Mouse (Mus musculus) cerebellum, adult 8-10 months (tissue): Measurements from ENCODE around the gene Rpgr.
A peak's percentile ranks its signal among the peaks of the same experiment; 100 is the strongest.

Source experiments
- DNase-seq: peaks from one replicate; pipeline ENCODE4 v3.0.0; 2022

The Rpgr gene

DNA sequence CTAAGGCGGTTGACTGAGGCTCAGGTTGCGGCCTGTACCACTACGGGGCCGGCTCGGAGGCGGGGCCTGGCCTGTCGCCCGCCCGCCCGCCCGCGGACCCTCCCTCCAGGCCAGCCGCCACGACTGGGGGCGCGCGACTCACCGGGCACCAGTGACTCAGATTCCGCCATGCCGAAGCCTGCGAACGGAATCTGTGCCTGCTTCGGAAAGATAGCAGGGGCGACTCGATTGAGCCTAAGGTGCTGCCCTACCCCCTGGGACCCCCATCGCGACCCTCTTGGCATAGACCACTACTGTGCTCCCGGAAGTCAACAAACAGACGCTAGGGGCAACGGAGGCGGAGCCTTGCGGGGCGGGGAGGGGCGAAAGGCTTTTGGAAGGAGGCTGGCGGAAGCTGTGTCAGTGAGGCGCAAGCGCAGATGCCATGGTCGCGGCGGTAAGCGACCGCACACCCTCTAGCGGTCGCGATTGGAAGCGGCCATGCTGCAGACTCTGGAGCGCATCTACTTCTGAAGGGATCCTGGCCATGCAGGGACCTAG is at the start of gene Rpgr:
Gene Rpgr (minus strand): TSS at position 511 of the 540 bp plus-strand sequence.
- peak; percentile 85 for DNase-seq

DNA sequence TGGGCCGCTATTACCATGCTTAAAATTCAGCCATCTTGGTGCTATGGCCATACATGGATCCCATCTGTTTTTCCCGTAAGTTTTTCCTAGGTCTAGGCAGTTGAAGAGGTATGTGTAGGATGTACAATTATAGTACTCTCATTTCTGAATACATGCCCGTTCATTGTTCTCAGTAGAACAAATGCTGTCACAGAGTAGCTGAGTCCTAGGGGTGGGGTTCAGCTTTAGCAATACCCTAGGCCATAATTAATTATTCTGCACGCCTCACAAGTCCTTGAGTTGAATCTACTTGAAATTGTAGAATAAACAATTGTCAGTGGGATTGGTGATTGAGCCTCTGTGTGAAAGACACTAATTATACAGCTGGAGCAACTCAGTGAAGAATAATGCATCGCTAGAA is 41.5 kb upstream of the Rpgr start:
- no peak for DNase-seq

DNA sequence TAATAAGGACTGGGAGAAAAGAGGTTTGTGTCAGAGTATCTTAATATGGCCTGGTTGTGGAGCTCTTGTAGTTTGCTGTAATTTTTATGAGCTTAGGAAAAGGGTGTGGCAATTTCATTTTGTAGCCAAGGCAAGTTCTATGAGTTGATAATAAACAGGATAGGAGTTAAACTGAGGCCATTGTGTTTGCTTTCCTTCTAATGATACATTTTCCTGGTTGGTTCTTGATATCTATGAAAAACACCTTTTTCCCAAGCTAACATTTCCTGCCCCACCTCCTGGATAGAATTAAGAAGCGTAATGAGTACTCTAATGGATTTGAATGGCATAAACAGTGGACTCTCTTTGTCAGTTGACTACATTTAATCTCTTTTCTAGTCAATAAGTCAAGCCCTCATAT is 41.1 kb upstream of the Rpgr start:
- no peak for DNase-seq

DNA sequence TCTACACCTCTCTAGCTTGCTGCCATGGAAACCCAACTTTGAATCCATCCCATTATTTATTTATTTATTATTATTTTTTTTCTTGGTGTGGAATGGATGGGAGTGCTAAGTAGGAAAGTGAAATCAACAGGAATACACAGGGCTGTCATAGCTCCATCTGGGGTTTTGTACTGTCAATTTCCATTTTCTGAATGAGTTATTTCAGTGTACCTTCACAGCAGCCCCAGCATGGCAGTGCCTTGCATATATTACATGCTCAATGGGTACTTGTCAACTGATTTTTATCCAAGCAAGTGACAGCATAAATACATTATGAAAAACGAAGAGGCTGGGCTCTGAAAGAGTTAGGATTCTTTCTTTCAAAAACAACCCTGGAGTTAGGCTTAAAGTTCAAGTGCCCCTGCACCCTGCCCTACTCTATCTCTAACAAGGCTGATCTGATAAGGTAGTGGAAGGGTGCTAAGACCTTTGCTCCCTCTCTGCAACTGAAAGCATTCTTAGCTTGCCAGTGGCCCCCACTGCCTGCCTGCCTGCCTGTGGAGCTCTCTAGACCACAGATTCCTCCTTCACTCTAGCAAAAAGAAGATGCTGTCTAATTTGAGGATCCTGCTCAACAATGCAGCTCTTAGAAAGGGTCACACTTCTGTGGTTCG is 35.3 kb upstream of the Rpgr start, which contains the start of gene Otc:
Gene Otc (plus strand): TSS at position 454 of the 653 bp plus-strand sequence.
- DNase-seq = no peak

DNA sequence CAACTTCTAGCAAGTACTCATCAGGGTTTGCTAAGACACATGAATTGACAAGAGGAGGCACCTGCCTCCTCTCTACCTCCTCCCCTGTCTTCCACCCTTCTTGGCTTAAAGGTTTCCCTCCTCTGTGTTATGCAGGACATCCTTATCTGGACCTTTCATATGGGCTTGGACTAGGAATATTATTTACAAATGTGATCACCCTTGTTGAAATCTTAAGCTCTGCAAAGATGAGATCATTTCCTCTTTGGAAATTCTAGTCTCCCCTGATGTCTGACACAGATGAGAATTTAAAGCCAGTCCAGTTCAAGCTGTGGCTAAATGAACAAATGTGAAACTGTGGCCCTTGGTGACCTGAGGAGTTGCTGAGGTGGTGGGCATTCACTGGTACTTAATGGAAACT is 34.6 kb upstream of the Rpgr start:
- DNase-seq = no peak

DNA sequence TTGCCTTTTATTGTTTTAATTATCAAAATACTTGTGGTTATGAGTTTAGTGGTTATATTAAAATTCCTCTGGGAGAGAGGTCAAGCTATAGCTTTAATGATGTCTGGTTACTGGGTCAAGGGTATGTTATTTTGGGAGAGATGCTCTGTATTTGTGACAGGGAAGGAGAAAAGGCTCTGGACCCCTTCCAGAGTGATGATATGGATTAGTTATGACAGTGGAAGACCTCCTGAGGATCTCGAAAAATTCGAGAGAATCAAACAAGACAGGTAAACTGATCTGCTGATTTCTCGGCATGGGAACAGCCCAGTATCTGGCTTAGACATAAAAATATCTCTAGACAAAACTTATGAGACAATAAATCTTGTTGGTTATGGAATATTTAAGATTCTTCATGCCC is 27.2 kb upstream of the Rpgr start:
- DNase-seq = no peak

DNA sequence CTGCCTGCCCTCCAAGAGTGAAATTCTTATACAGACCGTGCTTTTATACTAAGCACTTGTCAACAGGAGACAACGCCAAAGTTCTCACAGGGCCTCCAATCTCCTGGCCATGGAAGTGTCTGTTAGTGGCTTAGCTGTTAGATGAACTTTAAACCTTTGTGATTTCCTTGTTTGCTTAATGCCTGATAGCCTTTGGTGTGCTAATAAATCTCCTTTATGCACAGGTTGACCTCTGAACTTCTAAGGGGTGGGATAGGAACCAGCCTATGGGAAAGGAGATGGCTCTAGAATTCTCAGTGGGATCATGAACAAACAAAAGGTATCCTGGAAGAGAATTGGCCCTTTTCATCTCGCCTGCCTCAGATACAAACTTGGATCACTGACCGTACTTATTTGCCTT is 22.8 kb upstream of the Rpgr start:
- DNase-seq = no peak

DNA sequence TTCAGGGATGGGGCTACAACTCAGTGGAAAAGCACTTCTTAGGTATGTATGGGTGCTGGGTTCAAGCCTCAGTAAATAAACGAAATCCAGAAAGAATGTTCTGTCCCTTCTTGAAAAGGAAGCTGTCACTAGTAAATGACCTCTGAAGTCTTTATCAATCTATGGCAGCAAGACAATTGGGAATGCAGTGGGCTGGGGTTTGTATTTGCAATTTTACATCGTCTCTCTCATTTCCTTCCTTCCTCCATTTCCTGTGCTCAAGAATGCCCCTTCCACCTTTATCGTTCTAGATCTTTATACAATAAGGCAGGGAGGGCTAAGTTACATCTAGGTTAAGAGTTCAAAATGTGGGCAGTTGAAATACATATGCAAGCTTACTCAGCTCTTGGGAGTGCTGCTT is 17.9 kb upstream of the Rpgr start:
- DNase-seq = no peak

DNA sequence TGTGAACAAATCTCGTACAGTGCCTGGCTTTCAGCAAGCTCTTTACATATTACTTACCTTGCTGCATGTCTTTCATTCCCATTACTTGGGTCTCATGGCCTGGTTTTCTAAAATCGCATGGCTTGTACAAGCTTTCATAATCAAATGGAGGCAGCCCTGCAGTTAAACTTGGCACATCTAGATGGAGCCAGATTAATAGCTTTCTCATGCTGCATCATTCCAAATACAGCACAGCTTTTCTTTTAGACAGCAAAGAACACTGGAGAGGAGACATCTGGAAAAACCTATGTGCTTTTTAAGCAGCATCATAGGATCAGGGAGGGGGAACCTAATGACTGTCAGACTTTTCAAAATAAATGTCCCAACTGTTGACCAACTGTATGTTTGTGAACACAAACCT is 16.3 kb upstream of the Rpgr start:
- no peak for DNase-seq

DNA sequence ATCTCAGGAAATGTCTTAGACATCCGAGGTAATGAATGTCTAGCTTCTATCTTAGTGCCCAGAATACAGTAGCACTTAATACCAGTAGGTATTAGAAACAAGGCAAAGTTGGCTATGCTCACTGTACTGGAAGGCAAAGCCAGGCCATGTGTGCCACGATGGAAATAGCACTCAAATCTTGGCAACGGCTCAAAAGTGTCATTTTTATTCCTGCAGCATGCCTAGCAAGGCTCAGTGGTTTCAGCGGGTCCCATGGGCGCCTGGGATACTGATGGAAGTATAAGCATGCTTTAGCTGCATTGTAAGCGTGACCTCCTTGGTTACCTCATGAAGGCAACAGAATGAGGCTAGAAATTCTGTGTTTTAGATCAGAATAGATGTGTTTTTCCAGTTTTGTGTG is 2.6 kb upstream of the Rpgr start:
- peak; percentile 11 for DNase-seq

DNA sequence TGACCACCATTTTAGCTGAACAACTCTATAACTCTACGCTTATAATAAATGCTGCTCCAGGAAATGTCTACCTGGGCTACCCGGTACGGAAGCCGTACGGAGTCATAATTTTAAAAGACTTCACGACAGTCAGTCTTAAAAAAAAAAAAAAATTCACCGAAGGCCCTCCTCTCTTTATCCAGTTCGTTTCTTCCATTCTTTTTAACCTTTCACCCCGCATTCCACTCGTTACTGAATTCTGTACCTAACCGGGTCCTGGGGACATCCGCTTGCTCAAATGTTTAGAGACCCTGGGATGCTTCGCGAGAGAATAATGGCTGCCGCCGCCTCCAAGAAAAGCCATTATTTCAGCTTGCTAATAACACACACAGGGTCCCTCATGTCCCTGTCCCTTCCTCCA is 748 bp downstream of the Rpgr start:
- peak; percentile 34 for DNase-seq

DNA sequence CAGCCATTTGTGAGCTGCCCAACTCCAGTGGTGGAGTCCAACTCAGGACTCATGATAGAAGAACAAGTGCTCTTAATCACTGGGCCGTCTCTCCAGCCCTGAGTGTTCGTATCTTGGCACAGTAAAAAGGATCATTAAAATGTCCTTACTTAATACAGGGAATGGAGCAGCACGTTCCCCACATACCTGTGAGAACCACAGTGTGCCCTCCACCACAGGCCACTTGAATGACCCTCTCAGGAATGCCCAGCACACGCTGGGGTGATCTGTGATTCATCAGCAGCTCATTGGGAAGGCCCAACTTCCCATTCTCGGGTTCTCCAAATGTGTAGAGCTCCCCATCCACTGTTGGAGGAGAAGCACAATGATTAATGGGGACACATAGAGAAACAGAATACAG is 10.8 kb downstream of the Rpgr start:
- DNase-seq = no peak

DNA sequence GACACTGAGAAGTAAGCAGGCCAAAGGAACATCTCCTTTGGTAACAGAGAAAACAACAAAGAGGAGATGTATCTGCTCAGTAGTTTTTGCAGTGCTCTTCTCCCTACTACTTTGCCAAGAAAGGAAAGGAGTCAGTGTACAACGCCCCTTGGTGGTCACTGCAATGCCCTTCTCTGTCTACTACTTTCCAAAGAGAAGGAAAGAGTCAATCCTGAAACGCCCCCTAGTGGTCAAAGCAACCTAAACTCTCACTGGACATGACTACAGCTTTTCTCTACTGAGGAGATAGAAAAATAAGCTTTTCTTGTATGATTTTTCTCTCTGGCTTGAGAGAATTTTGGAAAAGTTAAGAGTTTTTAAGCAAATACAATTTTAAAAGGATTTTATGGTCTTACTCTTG is 15.4 kb downstream of the Rpgr start:
- peak; percentile 35 for DNase-seq

DNA sequence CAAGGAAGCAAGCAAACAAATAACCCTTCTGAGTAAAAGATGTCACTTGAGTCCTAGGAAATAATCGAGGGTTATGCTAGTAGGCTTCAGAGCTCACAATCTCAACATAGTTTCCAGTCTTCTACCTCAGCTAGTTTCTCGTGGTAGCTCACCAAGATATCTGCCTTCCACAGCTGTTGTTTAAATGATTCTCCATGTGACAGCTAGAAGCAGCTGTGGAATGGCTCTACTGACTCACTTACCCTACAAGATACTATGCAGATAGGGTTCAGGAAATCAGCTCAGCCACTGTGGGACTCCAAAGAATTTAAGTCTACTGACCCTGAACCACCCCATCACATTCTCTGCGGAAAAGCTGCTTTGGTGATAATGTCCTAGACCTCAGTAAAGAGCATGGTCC is 64.3 kb downstream of the Rpgr start:
- no peak for DNase-seq

DNA sequence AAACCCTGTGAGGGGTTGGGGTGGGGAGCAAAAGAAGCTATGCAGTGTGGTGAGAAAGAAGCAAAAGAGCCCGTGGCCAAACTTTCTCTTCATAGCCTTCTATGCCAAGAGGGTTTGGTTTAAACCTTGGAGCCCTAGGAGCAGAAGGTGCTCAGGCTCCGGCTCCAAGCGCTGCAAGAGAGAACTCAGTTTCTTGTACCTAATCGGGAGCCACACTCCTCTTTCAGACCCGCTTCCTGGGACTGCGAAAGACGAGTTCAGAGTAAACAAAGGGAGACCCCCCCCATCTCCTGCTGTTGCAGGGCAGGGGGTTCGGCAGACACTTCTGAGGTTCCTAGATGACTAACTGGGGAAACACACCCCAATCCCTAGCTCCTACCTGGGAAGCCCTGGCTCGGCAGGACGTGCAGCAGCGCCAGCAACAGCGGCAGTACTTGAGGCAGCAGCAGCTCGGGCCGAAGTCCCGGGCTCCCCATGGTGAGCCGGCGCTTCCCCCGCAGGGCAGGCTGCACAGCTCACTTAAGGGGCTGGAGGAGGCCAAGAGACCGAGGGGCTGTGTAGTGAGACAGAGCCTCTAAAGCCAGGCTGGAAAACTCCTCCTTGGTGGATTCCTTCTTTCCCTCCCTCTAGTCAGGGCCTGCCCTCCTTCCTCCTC is 99.5 kb downstream of the Rpgr start, which contains the start of gene Srpx:
Gene Srpx (minus strand): TSS at position 645 of the 655 bp plus-strand sequence.
- no peak for DNase-seq

DNA sequence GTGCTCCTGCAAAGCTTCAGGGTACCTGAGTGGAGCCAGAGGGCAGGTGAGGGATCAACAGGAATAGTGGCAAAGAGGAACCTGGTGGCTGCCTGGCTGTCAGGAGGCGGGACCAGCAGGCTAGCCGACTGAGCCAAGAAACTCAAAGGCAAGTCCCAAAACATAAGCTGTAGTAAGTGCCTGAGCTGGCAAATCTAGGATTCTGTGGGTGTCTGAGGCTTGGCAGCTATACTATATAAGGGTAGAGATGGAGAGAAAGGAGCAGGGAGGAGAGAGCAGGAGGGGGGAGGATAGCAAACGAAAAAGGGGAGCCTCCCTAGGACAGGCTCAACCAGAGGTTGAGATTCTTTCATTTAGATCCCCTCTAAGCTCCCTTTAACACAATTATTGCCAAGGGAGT is 100.9 kb downstream of the Rpgr start:
- no peak for DNase-seq

DNA sequence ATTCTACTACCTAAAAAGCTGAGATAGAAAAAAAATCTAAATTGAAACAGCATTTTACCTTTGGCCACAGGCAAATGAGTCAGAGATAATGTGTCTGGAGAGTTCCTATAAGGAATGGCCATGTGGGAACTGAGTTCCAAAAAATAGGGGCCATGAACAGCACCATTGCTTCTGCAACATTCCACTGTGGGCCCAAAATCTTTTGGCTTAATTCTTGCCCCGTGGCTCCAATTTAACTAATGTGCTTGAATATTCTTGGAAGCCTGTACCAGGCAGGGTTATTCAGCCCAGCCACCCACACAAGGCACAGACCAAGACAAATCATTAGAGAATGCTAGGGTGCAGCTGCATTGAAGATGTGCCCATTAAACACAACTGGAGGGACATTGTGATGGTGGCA is 106.0 kb downstream of the Rpgr start:
- DNase-seq = no peak

DNA sequence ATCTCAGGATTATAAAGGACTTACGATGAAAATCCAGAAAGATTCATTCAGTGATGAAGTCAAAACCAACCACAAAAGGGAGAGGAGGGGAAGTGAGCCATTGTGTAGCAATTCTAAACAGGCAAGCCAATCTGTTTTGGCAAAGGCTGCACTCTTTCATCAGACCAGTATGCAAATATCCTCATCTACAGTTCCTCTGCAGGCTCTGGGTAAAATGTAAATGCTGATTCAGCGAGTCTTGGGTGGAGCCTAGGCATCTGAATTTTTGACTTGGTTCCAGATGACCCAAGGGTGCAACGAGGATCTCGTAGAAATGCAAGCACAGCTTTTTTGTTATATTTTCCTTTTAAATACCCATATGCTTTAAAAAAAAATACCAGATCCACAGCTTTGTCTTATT is 108.2 kb downstream of the Rpgr start:
- no peak for DNase-seq

DNA sequence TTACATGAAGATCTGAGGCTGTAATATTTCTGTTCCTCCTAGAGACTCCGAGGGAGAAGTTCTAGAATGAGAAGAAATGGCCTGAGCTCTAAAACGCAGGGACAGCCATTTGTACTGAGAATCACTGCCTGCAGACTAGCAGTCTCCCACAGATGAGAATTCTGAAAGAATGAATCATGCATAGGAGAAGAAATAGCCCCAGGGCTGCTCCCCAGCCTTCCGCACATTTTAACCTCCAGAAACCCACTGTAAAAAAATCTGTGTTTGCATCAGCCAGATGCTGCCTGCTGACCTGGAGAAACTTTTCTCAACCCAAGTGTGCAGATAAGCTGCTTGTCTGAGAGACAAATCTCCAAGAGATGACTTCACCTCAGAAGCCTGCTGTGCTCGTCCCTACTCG is 111.2 kb downstream of the Rpgr start:
- DNase-seq = no peak

DNA sequence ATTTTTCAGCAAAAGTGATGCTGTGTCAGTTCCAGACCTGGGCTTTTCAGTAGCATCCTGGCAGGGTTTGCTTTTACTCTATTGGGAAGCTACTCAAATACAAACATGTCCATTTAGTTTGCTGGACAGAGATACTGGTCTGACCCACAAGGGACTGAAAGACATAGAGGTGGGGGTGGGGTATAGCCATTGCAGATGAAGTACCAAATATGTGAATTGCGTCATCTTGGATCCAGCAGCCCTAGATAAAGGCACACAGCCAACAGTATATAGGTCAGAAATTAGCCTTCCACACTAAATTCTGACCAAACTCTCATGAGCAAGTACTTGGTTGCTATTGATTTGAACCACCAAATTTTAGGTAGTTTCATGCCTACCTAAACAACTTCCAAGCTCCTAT is 114.0 kb downstream of the Rpgr start:
- no peak for DNase-seq

DNA sequence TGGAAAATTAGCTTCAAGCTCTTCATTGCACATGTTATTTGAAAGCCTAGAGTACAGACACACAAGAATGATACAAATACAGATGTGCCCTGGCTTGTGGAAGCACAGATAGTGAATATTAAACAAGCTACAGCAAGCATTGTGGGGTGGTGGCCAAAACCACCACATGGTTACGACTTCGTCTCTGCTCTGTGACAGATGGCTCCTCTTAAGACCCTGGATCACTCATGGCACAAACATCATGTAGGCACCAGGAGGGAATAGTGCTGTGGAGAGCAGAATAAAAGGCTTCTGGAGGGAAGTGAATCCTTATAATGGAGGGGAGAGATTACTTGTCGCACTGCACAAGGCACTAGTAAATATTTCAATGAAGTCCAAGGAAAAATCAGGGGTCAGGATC is 120.9 kb downstream of the Rpgr start:
- DNase-seq = peak; percentile 16

DNA sequence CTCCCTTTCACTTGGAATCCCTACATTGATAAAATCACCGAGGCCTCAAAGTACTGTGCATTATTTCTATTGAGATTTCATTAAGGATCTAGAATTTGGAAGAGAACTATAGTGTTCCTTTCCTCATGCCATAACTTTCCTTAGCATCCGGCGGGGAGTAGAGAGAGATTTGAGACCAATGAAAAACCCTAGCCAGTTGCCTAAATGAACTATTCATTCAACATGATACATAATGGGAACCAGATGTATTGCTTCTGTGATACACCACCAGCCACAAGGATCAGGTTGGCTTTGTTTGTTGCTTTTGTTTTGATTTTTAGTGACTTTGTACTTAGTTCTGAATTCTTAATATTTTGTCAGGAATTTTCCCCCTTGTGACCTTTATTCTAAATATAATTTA is 136.3 kb downstream of the Rpgr start:
- DNase-seq = no peak

DNA sequence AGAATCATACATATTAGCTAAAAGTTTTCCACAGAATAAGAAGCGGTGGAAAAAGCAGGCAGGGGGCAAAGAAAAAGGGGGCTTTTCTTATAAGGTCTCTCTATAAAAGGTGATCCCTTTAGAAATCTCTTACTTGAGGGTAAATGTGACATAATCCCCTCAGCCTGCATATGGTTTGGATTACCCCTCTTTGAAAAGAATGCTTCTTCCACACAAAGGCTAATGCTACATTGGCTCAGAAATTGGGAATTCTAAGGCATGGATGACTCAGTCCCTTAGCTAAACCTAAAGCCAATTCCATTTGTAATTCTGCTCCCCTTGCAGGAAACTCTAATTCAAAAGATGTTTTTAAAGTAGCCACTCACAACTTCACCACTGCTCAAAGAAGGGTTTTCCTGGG is 136.7 kb downstream of the Rpgr start:
- DNase-seq = no peak

DNA sequence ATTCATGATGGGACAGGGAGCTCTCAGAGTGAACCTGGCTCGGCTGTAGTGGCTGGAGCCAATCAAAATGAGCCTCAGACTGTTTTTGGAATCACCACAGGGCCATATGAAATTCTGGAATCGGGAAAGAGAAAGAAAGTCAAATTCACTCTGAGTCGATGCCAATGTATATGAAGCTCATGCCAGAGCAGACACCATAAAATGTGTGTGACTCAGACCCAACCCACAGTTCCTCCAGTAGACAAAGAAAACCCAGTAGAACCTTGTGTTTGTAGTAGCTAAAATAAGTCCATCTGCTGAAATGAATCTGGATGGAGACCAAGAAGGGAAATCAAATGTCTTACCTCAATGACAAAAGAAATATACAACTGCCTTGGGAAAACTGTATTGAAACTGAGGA is 142.8 kb downstream of the Rpgr start:
- DNase-seq = no peak

DNA sequence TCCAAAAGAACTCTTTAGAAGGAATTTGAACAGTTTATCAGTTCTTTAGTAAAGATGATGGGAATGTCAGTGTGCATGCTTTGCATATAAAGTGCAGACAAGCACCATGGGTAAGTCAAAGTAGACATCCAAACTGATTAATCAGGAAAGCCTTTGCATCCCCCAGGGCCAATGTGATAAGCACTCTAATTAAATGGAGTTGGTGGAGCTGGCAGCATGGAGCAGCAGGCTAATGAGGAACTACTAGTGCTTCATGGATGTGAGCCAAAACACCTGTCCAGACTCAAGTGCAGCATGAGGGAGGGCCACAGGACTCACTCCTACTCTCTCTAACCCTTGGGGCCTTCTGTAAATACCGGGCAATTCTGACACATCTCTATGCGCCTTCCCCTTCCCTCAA is 145.2 kb downstream of the Rpgr start:
- no peak for DNase-seq
